Mouse (Mus musculus) adrenal gland, adult 8-10 months (tissue): ENCODE data around the gene Ctsw. TPM values are rescaled to one million over a fixed set of nuclear protein-coding genes. Genes with fewer than 3 reads are reported as not detected.
A peak's percentile ranks its signal among the peaks of the same experiment; 100 is the strongest.

ENCODE experiments used
- DNase-seq: peaks from one replicate; pipeline ENCODE4 v3.0.0; 2022
- total RNA-seq, 4 experiments: library from RNA; stranded (reverse); gene quantifications; 2 replicates each; pipeline ENCODE4 v1.2.4; 2022

Gene Ctsw
- total RNA-seq, 4 experiments from 2014 or later: 1.1 to 2.2 (median 1.6) TPM

GRCm38 (mm10) chr19:5429806-5430205 is 38.5 kb downstream of the Ctsw start:
- peak; percentile 87 for DNase-seq

- DNase-seq: no peak
Observed at GRCm38 (mm10) chr19:5429219-5429618, 39.1 kb downstream of the Ctsw start.

- DNase-seq: no peak
Observed at GRCm38 (mm10) chr19:5428083-5428482, 40.2 kb downstream of the Ctsw start.

GRCm38 (mm10) chr19:5426640-5427290 is 41.5 kb downstream of the Ctsw start:
- DNase-seq: no peak

GRCm38 (mm10) chr19:5425906-5426565 is 42.3 kb downstream of the Ctsw start:
- no peak for DNase-seq

GRCm38 (mm10) chr19:5424782-5425741 is 43.2 kb downstream of the Ctsw start, which contains the start of the genes Drap1 and AI837181:
Drap1 (minus strand) TSS chr19:5424979.
AI837181 (plus strand) TSS chr19:5425144.
- DNase-seq: peak; percentile 89

- DNase-seq: peak; percentile 74
Observed at GRCm38 (mm10) chr19:5424092-5424781, 44.1 kb downstream of the Ctsw start.

GRCm38 (mm10) chr19:5423561-5423960 is 44.7 kb downstream of the Ctsw start:
- no peak for DNase-seq

- DNase-seq: no peak
Observed at GRCm38 (mm10) chr19:5422895-5423443, 45.3 kb downstream of the Ctsw start.

- no peak for DNase-seq
Observed at GRCm38 (mm10) chr19:5422267-5422666, 46.0 kb downstream of the Ctsw start.

- no peak for DNase-seq
Observed at GRCm38 (mm10) chr19:5421784-5422183, 46.5 kb downstream of the Ctsw start.

GRCm38 (mm10) chr19:5420579-5420978 is 47.7 kb downstream of the Ctsw start:
- DNase-seq: no peak

- no peak for DNase-seq
Observed at GRCm38 (mm10) chr19:5419630-5420029, 48.7 kb downstream of the Ctsw start.

- DNase-seq: no peak
Observed at GRCm38 (mm10) chr19:5418750-5419466, 49.4 kb downstream of the Ctsw start.

Other genes starting within 250 kb of the Ctsw start
- 10 to 100 TPM; 23.9 to 35.0 (median 29.7) TPM for gene Pacs1, start 195.4 kb downstream of the Ctsw start, total RNA-seq
- gene Sf3b2, start 173.1 kb downstream of the Ctsw start, total RNA-seq: 100 to 1,000 TPM; 179 to 198 (median 191) TPM
- gene Gal3st3, start 170.2 kb downstream of the Ctsw start, total RNA-seq: under 1 TPM; 0.09 to 0.62 (median 0.30) TPM
- gene Catsper1, start 132.8 kb downstream of the Ctsw start, total RNA-seq: not detected
- gene Cst6, start 118.9 kb downstream of the Ctsw start, total RNA-seq: 10 to 100 TPM in 2 of 4 experiments, 1 to 10 TPM in 2; 1.2 to 14.6 (median 6.8) TPM
- gene Eif1ad, start 101.8 kb downstream of the Ctsw start, total RNA-seq: 10 to 100 TPM; 22.2 to 26.7 (median 25.2) TPM
- 100 to 1,000 TPM; 130 to 147 (median 140) TPM for gene Banf1, start 101.3 kb downstream of the Ctsw start, total RNA-seq
- 100 to 1,000 TPM in 2 of 4 experiments, 10 to 100 TPM in 2; 75.2 to 101 (median 98.6) TPM for gene Sart1, start 79.8 kb downstream of the Ctsw start, total RNA-seq
- gene Tsga10ip, start 66.0 kb downstream of the Ctsw start, total RNA-seq: under 1 TPM in 1 of 4 experiments, not detected in 3; 0.17 TPM
- 100 to 1,000 TPM; 272 to 295 (median 289) TPM for gene Drap1, start 43.5 kb downstream of the Ctsw start, total RNA-seq
- gene AI837181, start 43.4 kb downstream of the Ctsw start, total RNA-seq: 10 to 100 TPM; 52.2 to 59.2 (median 52.8) TPM
- under 1 TPM in 3 of 4 experiments, not detected in 1; 0.22 to 0.86 (median 0.56) TPM for gene Fosl1, start 21.0 kb downstream of the Ctsw start, total RNA-seq
- gene Ccdc85b, start 10.6 kb downstream of the Ctsw start, total RNA-seq: 10 to 100 TPM in 3 of 4 experiments, 1 to 10 TPM in 1; 8.9 to 12.4 (median 11.4) TPM
- 100 to 1,000 TPM in 2 of 4 experiments, 10 to 100 TPM in 2; 95.6 to 139 (median 110) TPM for gene Fibp, start 7.9 kb downstream of the Ctsw start, total RNA-seq
- gene Efemp2, start 5.4 kb upstream of the Ctsw start, total RNA-seq: 100 to 1,000 TPM in 2 of 4 experiments, 10 to 100 TPM in 2; 64.9 to 173 (median 105) TPM
- gene Mus81, start 19.9 kb upstream of the Ctsw start, total RNA-seq: 10 to 100 TPM; 25.8 to 40.4 (median 33.8) TPM
- gene Cfl1, start 21.9 kb upstream of the Ctsw start, total RNA-seq: 100 to 1,000 TPM; 711 to 770 (median 737) TPM
- 10 to 100 TPM in 1 of 4 experiments, 1 to 10 TPM in 3; 2.2 to 10.4 (median 5.4) TPM for gene 1700020D05Rik, start 35.3 kb upstream of the Ctsw start, total RNA-seq
- 10 to 100 TPM; 13.4 to 35.0 (median 23.9) TPM for gene Snx32, start 42.0 kb upstream of the Ctsw start, total RNA-seq
- gene Ovol1, start 92.1 kb upstream of the Ctsw start, total RNA-seq: not detected
- gene Ap5b1, start 99.5 kb upstream of the Ctsw start, total RNA-seq: 10 to 100 TPM; 10.8 to 15.7 (median 13.1) TPM
- gene Rnaseh2c, start 133.4 kb upstream of the Ctsw start, total RNA-seq: 100 to 1,000 TPM; 123 to 156 (median 130) TPM
- gene Kat5, start 141.7 kb upstream of the Ctsw start, total RNA-seq: 10 to 100 TPM; 71.6 to 90.4 (median 76.6) TPM
- 100 to 1,000 TPM in 2 of 4 experiments, 10 to 100 TPM in 2; 90.0 to 114 (median 96.4) TPM for gene Rela, start 169.0 kb upstream of the Ctsw start, total RNA-seq
- 10 to 100 TPM; 40.3 to 76.9 (median 57.8) TPM for gene Sipa1, start 195.2 kb upstream of the Ctsw start, total RNA-seq
- 10 to 100 TPM; 40.8 to 53.6 (median 46.3) TPM for gene Map3k11, start 220.2 kb upstream of the Ctsw start, total RNA-seq
- 100 to 1,000 TPM in 3 of 4 experiments, 10 to 100 TPM in 1; 95.1 to 183 (median 136) TPM for gene Pcnx3, start 220.4 kb upstream of the Ctsw start, total RNA-seq
- not detected for gene Kcnk7, start 235.9 kb upstream of the Ctsw start, total RNA-seq